Mouse (Mus musculus): ENCODE measurements around the gene F3.
A peak's percentile ranks its signal among the peaks of the same experiment; 100 is the strongest.
"Not testable (repeated sequence)": the region's sequence is repeated elsewhere in the genome, so short reads cannot be mapped to it uniquely, and the experiment has no call there.

F3 gene

DNA sequence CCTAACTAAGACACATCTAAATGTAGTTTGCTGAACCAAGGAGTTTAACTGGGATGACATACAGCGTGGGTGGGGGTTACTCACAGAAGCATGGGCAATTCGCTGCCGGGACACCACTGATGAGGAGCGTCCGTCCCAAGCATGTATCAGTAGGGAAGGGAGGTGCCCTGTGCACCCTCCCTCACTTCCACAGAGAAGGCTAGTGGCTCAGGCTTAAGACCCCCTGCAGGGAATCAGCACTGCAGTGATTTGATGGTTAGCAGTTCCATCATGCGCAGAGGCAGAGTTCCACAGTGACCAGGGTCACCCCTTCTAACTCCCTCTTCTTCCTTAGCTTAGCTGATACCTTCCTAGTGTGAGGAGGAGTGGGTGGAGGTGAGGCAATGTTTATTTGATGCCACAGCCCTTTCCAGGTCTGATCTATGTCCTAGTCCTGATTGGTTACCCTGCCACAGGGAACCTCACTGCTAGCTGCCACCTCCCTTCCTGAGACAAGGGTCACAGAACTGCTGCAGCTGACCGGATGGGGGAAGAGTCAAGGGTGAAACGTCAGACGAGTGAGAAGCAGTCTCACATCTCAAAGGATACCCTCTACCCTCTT is 15.5 kb downstream of the F3 start:
- peak; percentile 16 to 34 for DNase-seq (ENCODE audit: low spot score in 2 of 2)

DNA sequence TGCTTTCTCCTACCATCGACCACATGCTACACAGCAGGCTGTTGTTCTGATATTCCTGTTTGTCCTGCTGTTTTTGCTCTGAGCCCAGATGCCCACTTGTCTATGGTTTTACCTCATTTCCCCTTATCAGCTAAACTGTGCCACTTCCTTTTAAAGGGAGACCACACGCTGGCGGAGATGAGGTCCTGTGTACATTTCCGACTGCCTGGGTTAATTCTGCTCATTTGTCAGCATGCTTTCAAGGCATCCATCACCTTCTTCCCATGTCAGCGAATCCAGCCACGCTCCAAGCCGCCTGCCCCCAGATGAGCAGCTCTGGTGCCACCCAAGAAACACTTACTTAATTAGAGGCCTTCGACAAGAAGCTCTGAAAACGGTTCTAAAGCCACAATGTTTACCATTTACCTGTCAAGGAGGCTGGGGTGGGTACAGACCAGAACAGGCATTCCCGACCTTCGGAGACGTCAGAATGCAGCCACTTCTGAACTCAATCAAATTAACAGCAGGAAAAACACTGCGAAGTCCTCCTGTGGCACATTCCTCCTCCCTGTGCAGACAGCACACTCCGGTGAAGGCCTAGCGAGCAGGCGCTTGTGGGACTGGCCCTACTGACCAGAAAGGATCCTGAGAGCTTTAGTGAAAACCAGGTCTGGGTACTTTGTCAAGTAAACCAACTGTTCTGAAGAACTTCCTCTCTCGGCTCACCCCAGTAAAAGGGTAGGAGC is 16.3 kb downstream of the F3 start:
- no peak for DNase-seq (ENCODE audit: low spot score in 2 of 2)

DNA sequence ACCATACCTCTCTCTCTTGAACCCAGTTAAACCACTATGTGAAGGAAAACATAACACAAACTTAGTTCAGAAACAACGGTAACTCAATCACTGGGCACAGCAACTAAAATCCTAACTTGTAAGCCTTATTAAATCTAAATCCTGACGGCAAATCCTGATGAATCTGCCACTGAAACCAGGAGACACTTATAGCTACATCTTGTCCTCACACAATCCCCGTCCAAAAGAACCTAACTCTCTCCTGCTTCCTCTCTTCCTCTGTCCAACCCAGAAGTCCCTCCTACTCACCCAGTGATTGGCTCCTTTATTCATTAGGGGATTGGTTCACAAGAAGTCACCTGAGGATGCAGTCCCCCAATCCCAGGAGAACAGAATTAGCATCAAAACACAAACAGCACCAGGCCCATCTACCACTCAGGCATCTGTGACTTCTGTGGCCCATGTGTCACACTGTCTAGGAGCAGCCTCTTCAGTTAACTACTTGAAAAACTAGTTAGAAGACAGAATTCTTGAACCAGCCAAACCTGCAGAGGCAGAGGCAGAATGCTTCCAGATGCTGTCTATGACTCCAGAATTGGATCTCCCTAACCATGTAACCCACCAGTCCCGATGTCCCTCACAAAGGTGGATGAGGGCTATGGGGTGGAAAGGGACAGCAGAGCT is 18.0 kb downstream of the F3 start:
- DNase-seq (ENCODE audit: low spot score in 2 of 2), result not testable (repeated sequence)

DNA sequence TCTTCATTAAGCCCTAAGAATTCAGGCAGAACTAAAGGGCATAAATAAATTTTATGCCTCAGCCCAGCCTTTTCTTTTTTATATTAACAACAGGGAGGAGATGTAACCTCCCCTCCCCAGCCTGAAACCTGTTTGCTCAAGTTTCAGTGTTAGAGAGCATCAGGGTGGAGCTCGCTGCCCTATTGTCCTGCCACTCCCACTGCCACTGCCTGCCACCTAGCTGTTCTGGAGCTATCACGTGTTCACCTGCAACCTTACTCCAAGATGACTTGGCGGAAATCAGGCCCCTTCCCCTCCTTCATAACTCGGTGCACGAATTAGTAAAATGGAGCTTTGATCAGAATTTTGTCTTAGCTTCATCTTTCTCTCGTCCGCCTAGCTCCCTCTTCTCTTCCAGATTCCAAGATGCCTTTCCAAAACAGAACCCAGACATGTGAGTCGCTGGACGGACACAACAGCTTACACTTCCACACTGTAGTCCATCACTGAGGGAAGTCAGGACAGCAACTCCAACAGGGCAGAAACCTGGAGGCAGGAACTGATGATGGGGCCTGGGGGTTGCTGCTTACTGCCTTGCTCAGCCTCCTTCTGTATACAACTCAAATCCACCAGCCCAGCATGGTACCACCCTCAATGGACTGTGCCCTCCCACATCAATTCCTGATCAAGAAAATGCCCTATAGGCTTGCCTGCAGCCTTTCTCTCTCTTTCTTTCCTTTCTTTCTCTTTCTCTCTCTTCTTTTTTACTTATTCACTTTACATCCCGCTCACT is 31.2 kb downstream of the F3 start:
- DNase-seq (ENCODE audit: low spot score in 2 of 2), result not testable (repeated sequence)

DNA sequence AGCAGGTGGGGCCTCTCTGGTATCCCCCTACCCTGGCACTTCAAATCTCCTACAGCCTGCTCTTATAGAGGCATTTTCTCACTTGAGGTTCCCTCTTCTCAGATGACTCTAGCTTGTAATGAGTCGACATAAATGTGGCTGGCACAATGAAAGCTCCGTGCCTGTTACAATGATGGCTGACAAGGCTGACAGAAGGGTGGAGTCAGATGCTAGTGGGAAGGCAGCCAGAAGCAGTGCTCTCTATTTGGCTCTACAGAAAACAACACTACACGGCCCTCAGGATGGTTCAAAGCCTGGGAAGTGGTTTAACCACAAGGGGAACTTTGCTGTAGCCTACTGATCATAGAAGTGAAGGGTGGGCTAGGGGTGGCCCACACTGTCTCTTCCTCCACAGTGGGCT is 31.8 kb downstream of the F3 start:
- no peak for DNase-seq (ENCODE audit: low spot score in 2 of 2)

DNA sequence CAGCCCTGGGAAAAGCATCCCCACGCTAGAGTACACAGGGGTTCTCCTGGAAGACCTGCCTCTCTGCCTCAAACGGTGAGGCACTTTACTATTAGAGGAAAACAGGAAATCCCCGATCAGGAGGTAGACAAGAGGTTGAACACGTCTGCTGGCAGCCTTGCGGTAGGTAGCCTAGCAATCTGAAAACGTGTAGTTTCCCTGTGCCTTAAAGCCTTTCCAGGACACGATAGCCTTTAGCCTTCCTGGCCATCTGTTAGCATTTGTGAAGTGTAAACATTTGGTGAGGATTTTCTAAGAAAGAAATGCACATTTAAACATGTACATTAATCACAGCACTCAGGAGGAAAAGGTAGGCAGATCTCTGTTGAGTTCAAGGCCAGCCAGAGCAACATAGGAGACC is 35.0 kb downstream of the F3 start:
- DNase-seq (ENCODE audit: low spot score in 2 of 2), result no peak

DNA sequence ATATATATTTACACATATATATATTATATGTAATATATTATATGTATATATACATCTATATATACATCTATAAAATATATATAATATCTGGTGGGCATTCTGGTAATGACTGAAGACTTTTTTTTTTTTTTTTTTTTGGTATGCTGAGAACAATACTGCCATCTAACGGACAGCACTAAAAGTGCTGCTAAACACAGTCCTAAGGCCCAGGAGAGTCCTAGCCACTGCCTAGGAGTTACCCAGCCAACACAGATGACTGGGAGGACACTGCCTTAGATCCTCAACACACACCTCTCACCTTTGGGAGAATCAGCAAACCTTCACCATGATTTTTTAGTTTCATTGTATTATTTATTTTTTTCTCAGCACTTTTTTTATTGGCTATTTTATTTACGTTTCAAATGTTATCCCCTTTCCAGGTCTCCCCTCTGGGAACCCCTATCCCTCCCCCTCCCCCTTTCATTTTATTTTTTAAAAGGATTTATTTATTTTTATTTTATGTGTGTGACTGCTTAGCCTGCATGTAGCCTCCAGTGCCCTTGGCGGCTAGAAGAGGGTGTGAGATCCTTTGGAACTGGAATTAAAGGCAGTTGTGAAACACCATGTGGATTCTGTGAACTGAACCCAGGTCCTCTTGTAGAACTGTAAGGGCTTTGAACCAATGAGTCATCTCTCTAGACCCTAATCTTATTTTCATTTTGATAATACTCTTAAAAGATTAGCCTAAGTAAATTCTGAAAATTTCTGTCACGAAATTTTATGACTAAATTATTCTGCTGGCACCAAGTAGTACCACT is 38.9 kb downstream of the F3 start:
- no peak for DNase-seq (ENCODE audit: low spot score in 2 of 2)

DNA sequence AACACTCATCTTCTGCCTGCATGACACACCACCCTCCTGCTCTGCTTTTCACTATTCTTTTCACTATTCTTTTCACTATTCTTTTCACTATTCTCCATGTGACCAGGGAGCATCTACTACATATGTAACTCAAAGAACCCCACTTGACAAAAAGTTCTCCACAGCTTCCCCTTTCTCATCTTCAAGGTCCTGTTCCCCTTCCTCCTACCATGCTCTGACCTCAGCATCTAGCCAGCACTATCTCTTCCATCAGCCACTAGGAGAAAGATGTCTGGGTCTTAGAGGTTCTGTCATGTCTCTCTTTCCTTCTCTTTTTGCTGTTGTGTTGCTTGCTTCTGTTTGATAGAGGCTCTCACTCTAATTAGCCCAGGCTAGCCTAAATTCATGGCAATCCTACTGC is 42.7 kb downstream of the F3 start:
- DNase-seq (ENCODE audit: low spot score in 2 of 2), result no peak

DNA sequence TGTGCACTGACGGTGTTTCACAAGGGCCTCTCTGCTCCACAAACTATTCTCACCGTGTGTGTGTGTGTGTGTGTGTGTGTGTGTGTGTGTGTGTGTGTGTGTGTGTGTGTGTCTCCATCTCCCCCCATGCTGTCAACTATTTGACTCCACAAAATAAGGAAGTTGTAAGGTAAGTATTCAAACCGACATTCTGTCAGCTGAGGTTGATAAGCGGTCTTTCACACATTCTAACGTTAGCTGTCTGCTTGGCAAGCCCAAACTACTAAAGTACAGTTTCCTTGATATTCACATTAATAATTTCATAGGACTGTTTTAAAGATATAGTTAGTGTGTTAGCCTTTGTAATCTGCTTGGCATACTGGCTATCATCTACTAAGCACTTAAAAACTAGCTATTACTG is 43.5 kb downstream of the F3 start:
- no peak for DNase-seq (ENCODE audit: low spot score in 2 of 2)

DNA sequence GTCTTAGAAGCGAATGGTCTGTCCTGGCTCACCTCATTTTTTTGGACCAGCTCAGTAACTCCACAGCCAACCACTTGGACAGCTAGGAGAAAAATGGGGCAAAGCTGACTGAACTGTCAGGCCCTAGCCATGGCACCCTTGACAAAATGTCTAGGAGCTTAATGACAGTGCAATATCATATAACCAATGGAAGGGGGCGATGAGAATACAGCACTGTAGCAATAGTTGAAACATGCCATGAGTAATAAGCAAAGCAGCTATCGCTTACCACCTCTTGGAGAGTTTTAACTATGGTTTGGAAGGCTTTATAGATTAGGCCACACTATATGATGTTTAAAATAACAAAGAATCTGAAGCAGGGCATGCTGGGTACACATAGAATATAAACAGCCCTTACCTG is 45.4 kb downstream of the F3 start:
- DNase-seq (ENCODE audit: low spot score in 2 of 2), result no peak

DNA sequence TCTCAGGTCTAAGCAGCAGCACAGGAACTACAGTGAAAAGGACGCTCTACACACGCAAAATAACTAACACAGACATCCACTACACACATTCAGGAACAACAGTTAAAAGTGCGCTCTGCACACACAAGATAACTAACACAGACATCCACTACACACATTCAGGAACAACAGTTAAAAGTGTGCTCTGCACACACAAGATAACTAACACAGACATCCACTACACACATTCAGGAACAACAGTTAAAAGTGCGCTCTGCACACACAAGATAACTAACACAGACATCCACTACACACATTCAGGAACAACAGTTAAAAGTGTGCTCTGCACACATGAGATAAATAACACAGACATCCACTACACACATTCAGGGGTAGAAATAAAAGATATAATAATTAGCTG is 50.0 kb downstream of the F3 start:
- DNase-seq (ENCODE audit: low spot score in 2 of 2), result not testable (repeated sequence)

DNA sequence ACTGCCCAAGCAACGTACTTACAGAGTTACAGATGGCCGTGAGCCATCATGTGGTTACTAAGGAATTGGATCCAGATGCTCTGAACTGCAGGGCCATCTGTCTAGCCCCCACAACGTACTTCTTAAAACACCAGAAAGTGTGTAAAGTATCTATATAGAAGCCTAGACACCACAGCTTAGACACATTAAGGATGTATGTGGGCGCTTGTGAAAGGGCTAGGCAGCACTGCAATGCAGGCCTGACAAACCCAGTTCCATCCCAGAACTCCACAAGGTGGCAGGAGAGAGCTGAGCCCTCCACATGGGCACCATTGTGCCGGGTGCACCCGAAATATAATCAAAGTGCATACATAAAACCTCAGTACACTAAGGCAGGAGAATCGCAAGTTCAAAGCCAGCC is 54.6 kb downstream of the F3 start:
- DNase-seq (ENCODE audit: low spot score in 2 of 2), result peak; percentile 16 to 35

DNA sequence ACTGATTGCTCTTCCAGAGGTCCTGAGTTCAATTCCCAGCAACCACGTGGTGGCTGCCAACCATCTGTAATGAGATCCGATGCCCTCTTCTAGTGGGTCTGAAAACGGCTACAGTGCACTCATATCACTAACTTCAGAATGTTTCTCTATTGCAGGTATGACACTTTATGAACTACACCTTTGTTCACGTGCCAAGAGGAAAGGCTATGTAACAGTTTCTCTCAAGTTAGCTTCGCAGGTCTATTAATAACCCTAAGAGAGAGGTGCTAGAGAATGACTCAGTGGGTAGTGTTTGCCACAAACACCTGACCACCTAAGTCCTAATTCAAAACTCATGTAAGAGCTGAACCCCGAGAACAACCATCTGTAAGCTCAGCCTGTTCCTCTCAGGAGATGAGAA is 59.7 kb downstream of the F3 start:
- peak; percentile 15 to 55 for DNase-seq (ENCODE audit: low spot score in 2 of 2)

All from natural killer cell, adult 2 months (primary cell).